Mouse (Mus musculus): Measurements from ENCODE around the gene Mthfr. TPM values are rescaled to one million over a fixed set of nuclear protein-coding genes. Genes with fewer than 3 reads are reported as not detected.
"Not testable (repeated sequence)": the region's sequence is repeated elsewhere in the genome, so short reads cannot be mapped to it uniquely, and the experiment has no call there.

The Mthfr gene
- polyA plus RNA-seq, 1 experiment, result 39.4 TPM

DNA sequence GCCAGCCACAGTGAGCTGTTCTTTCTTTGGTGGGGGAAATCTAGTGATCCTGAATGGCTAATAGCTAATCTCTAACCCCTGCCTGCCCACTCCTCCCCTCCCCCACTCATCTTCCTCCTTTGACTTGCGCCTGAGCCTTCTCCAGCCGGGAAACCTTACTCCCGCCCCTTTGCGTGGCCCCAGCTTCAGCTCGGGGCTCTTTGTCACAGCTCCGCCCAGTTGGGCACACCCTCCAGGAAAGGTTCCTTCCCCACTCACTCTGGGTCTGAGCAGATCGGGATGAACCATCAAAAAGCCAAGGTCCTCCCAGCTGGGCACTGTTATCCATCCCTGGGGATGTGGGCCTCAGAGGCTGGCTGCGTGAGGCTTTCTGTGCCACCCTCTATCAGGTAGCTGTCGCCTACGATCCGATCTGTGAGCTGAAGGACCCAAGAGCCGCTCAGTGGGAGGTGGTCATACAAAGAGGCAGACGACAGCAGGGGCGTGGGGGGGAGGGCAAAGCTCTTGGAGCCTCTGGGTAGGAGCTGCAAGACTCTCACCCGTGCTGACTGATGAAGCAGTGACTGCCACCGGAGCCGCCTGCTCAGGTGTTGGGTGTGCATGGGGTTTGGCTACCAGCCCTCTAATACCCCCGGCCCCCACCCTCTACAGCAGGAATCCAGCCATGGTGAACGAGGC is 2.2 kb downstream of the Mthfr start:
- peak; percentile 87 for DNase-seq (ENCODE audit: low read depth)
- no peak for TF ChIP-seq CTCF (IDR thresholded peaks at IDR 0.05; ENCODE audit: borderline replicate concordance, extremely low read depth, insufficient read depth, insufficient read length)
- TF ChIP-seq POLR2A (IDR thresholded peaks at IDR 0.05; ENCODE audit: borderline replicate concordance, extremely low read depth, insufficient read depth, insufficient read length, poor library complexity, severe bottlenecking), result peak; percentile 14; the same call in 1 of the 2 replicates

DNA sequence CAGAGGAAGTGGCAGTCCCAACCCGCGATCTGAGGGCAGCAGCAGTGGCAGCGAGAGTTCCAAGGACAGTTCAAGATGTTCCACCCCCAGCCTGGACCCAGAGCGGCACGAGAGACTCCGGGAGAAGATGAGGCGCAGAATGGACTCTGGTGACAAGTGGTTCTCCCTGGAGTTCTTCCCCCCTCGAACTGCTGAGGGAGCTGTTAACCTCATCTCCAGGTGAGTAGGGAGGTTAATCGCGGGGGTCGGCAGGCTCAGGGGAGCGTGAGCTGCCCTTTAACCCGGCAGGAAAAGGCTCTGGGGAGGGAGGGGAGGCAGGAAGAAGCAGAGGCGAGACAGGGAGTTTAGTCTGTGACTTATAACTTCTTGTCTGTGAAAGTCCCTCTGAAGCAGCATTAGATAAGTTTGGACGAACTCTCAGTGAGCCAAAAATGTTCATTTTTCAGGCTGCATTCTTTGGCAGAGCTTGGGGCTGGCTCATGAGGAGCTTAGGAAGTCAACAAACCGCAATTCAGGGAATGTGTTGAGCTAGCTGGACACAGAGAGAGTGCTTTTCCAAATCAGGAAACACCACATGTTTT is 2.8 kb downstream of the Mthfr start:
- no peak for DNase-seq (ENCODE audit: low read depth)
- TF ChIP-seq POLR2A (IDR thresholded peaks at IDR 0.05; ENCODE audit: borderline replicate concordance, extremely low read depth, insufficient read depth, insufficient read length, poor library complexity, severe bottlenecking) (no peak), CTCF (IDR thresholded peaks at IDR 0.05; ENCODE audit: borderline replicate concordance, extremely low read depth, insufficient read depth, insufficient read length) (no peak)

- not testable (repeated sequence) for DNase-seq (ENCODE audit: low read depth)
Measured at GRCm38 (mm10) chr4:148043327-148043726, 4.5 kb downstream of the Mthfr start.

GRCm38 (mm10) chr4:148044113-148044512 is 5.2 kb downstream of the Mthfr start:
- no peak for DNase-seq (ENCODE audit: low read depth)
- TF ChIP-seq CTCF (IDR thresholded peaks at IDR 0.05; ENCODE audit: borderline replicate concordance, extremely low read depth, insufficient read depth, insufficient read length), result no peak
- no peak for TF ChIP-seq POLR2A (IDR thresholded peaks at IDR 0.05; ENCODE audit: borderline replicate concordance, extremely low read depth, insufficient read depth, insufficient read length, poor library complexity, severe bottlenecking)

- TF ChIP-seq POLR2A (IDR thresholded peaks at IDR 0.05; ENCODE audit: borderline replicate concordance, extremely low read depth, insufficient read depth, insufficient read length, poor library complexity, severe bottlenecking), result no peak
- no peak for TF ChIP-seq CTCF (IDR thresholded peaks at IDR 0.05; ENCODE audit: borderline replicate concordance, extremely low read depth, insufficient read depth, insufficient read length)
Measured at GRCm38 (mm10) chr4:148046450-148047031, 7.7 kb downstream of the Mthfr start.

DNA sequence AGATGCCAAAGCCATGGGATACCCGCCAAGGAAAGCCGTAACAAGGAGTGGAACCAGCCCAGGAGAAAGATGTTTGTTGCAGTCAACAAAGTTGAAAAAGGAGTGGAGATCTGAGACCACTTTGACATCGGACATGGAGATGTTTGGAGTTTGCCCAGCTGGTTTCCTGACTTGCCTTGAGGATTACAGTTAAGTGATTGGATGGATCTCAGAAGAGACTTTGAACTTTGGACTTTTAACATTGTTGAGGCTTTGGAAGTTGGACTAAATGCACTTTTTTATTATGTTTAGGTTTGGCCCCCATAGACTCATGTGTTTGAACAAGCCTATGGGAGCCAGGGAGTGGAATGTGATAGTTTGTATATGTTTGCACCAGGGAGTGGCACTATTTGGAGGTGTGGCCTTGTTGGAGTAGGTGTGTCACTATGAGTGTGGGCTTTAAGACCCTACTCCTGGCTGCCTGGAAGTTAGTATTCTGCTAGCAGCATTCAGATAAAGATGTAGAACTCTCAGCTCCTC is 11.6 kb downstream of the Mthfr start:
- DNase-seq (ENCODE audit: low read depth), result not testable (repeated sequence)

More at GRCm38 (mm10) chr4:148046450-148047031, 7.7 kb downstream of the Mthfr start:
- peak; percentile 23 for DNase-seq (ENCODE audit: low read depth)

DNA sequence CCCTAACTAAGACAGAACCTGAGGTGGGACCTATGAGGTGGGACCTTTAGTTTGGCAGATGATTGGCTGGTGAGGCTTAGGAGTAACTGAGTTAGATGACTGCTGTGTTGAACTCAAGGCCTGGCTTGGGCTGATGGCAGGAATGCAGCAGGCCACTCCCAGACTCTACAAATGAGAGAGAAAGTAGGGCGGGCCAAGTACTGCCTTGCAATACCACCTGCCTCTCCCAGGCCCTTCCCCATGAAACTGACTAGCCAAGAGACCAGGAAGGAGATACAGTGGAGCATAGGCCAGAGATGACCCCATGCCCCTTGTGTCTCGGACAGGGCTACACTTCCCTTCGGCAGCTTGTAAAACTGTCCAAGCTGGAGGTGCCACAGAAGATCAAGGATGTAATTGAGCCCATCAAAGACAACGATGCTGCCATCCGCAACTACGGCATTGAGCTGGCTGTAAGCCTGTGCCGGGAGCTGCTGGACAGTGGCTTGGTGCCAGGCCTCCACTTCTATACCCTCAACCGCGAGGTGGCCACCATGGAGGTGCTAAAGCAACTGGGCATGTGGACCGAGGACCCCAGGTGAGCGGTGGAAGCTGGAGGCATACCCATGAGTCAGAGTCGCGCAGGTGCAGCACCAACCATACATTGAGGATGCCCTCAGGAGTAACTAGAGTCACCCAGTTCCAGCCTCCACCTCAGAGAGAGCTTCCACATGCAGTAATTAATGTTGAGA is 12.3 kb downstream of the Mthfr start:
- no peak for DNase-seq (ENCODE audit: low read depth)
- no peak for TF ChIP-seq CTCF (IDR thresholded peaks at IDR 0.05; ENCODE audit: borderline replicate concordance, extremely low read depth, insufficient read depth, insufficient read length)
- no peak for TF ChIP-seq POLR2A (IDR thresholded peaks at IDR 0.05; ENCODE audit: borderline replicate concordance, extremely low read depth, insufficient read depth, insufficient read length, poor library complexity, severe bottlenecking)

- TF ChIP-seq POLR2A (IDR thresholded peaks at IDR 0.05; ENCODE audit: borderline replicate concordance, extremely low read depth, insufficient read depth, insufficient read length, poor library complexity, severe bottlenecking) (no peak), CTCF (IDR thresholded peaks at IDR 0.05; ENCODE audit: borderline replicate concordance, extremely low read depth, insufficient read depth, insufficient read length) (no peak)
- DNase-seq (ENCODE audit: low read depth), result no peak
Measured at GRCm38 (mm10) chr4:148051886-148052285, 13.0 kb downstream of the Mthfr start.

- no peak for DNase-seq (ENCODE audit: low read depth)
- TF ChIP-seq CTCF (IDR thresholded peaks at IDR 0.05; ENCODE audit: borderline replicate concordance, extremely low read depth, insufficient read depth, insufficient read length) (no peak), POLR2A (IDR thresholded peaks at IDR 0.05; ENCODE audit: borderline replicate concordance, extremely low read depth, insufficient read depth, insufficient read length, poor library complexity, severe bottlenecking) (no peak)
Measured at GRCm38 (mm10) chr4:148052976-148053375, 14.1 kb downstream of the Mthfr start.

- TF ChIP-seq CTCF (IDR thresholded peaks at IDR 0.05; ENCODE audit: borderline replicate concordance, extremely low read depth, insufficient read depth, insufficient read length) (no peak), POLR2A (IDR thresholded peaks at IDR 0.05; ENCODE audit: borderline replicate concordance, extremely low read depth, insufficient read depth, insufficient read length, poor library complexity, severe bottlenecking) (no peak)
- peak; percentile 31 for DNase-seq (ENCODE audit: low read depth)
Measured at GRCm38 (mm10) chr4:148053417-148053920, 14.6 kb downstream of the Mthfr start.

GRCm38 (mm10) chr4:148054961-148055695 is 16.3 kb downstream of the Mthfr start:
- DNase-seq (ENCODE audit: low read depth), result no peak

More at GRCm38 (mm10) chr4:148054961-148055695, 16.3 kb downstream of the Mthfr start:
- TF ChIP-seq CTCF (IDR thresholded peaks at IDR 0.05; ENCODE audit: borderline replicate concordance, extremely low read depth, insufficient read depth, insufficient read length), result no peak
- no peak for TF ChIP-seq POLR2A (IDR thresholded peaks at IDR 0.05; ENCODE audit: borderline replicate concordance, extremely low read depth, insufficient read depth, insufficient read length, poor library complexity, severe bottlenecking)
